Mouse (Mus musculus) pancreas, adult 10 weeks (tissue): ENCODE data around the gene Cdk19. TPM values are rescaled to one million over a fixed set of nuclear protein-coding genes. Genes with fewer than 3 reads are reported as not detected.

ENCODE experiments used
- polyA plus RNA-seq: library from polyadenylated mRNA; stranded (reverse); fragments of 350-450 nt; fragmentation: Illumina TruSeq; extraction: RNeasy Lipid Tissue Mini Kit (QIAGEN cat#74804); gene quantifications from one replicate; pipeline ENCODE4 v1.2.3, GENCODE M21; 2015; ENCODE audit warnings: low read depth, low replicate concordance; ENCODE audit not compliant: insufficient read depth

The Cdk19 gene
- 3.0 TPM for polyA plus RNA-seq

DNA sequence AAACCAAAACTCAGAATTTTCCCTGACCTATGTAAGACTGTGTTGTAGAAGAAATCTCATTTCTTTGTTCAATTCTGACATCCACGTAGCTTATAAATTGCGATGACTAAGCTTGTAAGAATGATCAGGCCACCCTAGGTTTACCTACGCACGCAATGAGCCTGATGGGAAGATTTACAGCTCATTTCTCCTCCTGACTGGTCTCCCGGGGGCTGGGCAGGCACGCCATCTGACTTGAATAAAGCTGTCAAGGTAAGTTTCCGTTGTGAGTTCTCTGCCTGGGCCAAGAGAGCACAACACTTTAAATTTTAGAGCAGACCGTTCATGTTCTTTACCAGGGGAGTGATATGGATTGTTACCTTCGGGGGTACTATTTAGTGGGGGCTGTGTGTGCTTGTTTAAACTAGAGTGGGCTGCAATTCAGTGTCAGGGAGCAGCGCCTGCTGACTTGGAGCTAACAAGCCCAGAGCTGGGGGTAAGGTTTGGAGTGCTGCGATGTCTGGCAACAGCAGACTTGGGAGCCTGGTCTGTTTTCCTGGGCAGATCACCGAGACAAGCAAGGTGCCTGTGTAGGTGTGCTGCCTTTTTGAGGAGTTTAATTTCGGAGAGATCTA lies at the start of gene Cdk19:
Gene Cdk19, plus strand, starts transcription at position 214 of the 614 bp plus-strand sequence.

DNA sequence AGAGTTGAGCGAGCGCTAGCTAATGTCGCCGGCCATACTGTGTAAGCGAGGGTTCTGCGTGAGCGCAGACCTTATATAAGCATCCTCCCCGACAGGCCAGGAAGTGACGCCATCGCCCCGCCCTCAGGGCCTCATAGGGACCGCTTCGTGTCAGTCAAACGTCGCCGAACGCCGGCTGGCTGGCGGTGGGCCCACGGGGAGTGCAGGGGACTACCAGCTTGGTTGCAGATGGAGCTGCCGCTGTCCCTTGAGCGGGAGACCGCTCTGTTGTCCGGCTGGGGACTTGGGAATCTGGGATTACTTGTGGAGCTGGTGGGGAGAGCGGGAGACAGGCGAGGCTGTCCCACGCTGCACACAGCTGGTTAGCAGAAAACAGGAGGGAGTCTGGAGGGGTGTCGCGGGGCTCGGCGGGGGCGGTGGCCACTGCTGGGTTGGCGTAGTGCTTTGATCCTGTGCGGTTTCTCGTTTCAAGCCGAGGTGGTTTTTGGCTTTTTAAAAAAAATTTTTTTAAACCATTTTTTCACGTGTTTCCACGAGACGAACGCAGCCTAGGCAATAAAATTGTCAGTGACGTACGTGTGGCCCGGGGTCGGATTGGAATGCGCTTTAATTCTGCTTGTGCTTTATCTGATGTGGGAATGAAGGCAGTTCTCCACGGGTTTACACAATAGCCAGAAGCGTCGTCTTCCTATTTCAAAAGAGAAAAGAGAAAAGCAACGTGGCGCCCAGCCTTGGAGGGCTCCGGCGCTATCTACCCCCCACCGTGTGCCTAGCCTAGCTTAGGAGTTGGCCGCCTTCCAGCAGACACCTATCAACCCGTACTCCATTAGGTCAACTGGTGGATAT lies 37.0 kb upstream of the Cdk19 start, which contains the start of gene Amd1:
Gene Amd1, minus strand, starts transcription at position 47 of the 846 bp plus-strand sequence.

Other genes with a start within 250 kb of the Cdk19 start
- gene Slc16a10, start 197.3 kb upstream of the Cdk19 start, polyA plus RNA-seq = 4.9 TPM
- 3.7 TPM for gene Rpf2, start 92.5 kb upstream of the Cdk19 start, polyA plus RNA-seq
- 12.1 TPM for gene Gtf3c6, start 81.5 kb upstream of the Cdk19 start, polyA plus RNA-seq
- 26.2 TPM for gene Amd1, start 37.4 kb upstream of the Cdk19 start, polyA plus RNA-seq
- gene Slc22a16, start 230.8 kb downstream of the Cdk19 start, polyA plus RNA-seq = not detected